Mouse (Mus musculus): Measurements from ENCODE around the gene Cldn10. TPM values are rescaled to one million over a fixed set of nuclear protein-coding genes. Genes with fewer than 3 reads are reported as not detected.

The Cldn10 gene
- polyA plus RNA-seq, 2 experiments from 2014 or later: 1.4 to 2.7 TPM

GRCm38 (mm10) chr14:118922251-118922650, 134.5 kb downstream of the Cldn10 start:
- ATAC-seq: no peak

GRCm38 (mm10) chr14:118922667-118923184, 135.0 kb downstream of the Cldn10 start:
- no peak for ATAC-seq

Other genes starting within 250 kb of the Cldn10 start
- 1 to 10 TPM; 8.8 to 9.8 TPM for gene Abcc4, start 81.7 kb upstream of the Cldn10 start, polyA plus RNA-seq (2017; shearing (Covaris generic))
- 1 to 10 TPM; 8.0 to 8.6 TPM for gene Dzip1, start 137.6 kb downstream of the Cldn10 start, polyA plus RNA-seq (2017; shearing (Covaris generic))
- gene Dnajc3, start 150.1 kb downstream of the Cldn10 start, polyA plus RNA-seq (2017; shearing (Covaris generic)): 10 to 100 TPM; 39.0 to 41.5 TPM

Data from activated CD4-positive, CD25-positive, alpha-beta regulatory T cell, adult 4 months (primary cell).